Mouse (Mus musculus) C2C12 (cell line): ENCODE data around the gene 1110008L16Rik. TPM values are rescaled to one million over a fixed set of nuclear protein-coding genes. Genes with fewer than 3 reads are reported as not detected.

ENCODE experiments used
- H3K27me3 ChIP-seq: one replicate; pipeline ENCODE4 v1.6.1; 2011; ENCODE audit not compliant: control insufficient read depth, insufficient read depth, insufficient read length
- H3K36me3 ChIP-seq: one replicate; pipeline ENCODE4 v1.6.1; 2011; ENCODE audit not compliant: control insufficient read depth, insufficient read depth
- H3K4me3 ChIP-seq: one replicate; pipeline ENCODE4 v1.5.1; 2011; ENCODE audit warnings: mild to moderate bottlenecking, control low read depth; ENCODE audit not compliant: poor library complexity, insufficient read depth, severe bottlenecking
- H3K79me2 ChIP-seq: one replicate; pipeline ENCODE4 v1.6.1; 2011; ENCODE audit not compliant: control insufficient read depth, insufficient read depth
- H3K79me3 ChIP-seq: one replicate; pipeline ENCODE4 v1.6.1; 2011; ENCODE audit warnings: low read depth, control low read depth
- H3ac ChIP-seq: one replicate; pipeline ENCODE3; 2011; ENCODE audit warnings: low read depth; ENCODE audit not compliant: control insufficient read depth, insufficient read length
- CEBPB ChIP-seq: IDR thresholded peaks from one replicate; pipeline ENCODE4 v1.6.1; 2011; ENCODE audit warnings: low read depth, mild to moderate bottlenecking, control low read depth, moderate library complexity
- CTCF ChIP-seq: IDR thresholded peaks from one replicate; pipeline ENCODE4 v1.5.1; 2011; ENCODE audit not compliant: control insufficient read depth, insufficient read depth, insufficient read length
- FOSL1 ChIP-seq: IDR thresholded peaks from one replicate; pipeline ENCODE4 v1.8.0; 2011; ENCODE audit warnings: mild to moderate bottlenecking, low read length; ENCODE audit not compliant: poor library complexity, insufficient read depth, severe bottlenecking
- MAX ChIP-seq: IDR thresholded peaks from one replicate; pipeline ENCODE4 v1.6.1; 2011; ENCODE audit warnings: mild to moderate bottlenecking, control low read depth
- MYOD1 ChIP-seq: IDR thresholded peaks from one replicate; pipeline ENCODE4 v1.6.1; 2011; ENCODE audit warnings: low read depth; ENCODE audit not compliant: control insufficient read depth, insufficient read length
- MYOG ChIP-seq: IDR thresholded peaks from one replicate; pipeline ENCODE4 v1.6.1; 2011; ENCODE audit not compliant: control insufficient read depth, insufficient read length; ENCODE audit errors: extremely low read depth
- USF1 ChIP-seq: IDR thresholded peaks from one replicate; pipeline ENCODE4 v1.6.1; 2011; ENCODE audit warnings: low read depth, mild to moderate bottlenecking, control low read depth, moderate library complexity
- polyA plus RNA-seq: library from polyadenylated mRNA; unstranded; fragments of >200 nt; fragmentation: generic; extraction: Trizol; gene quantifications from one replicate; pipeline ENCODE4 v1.2.1, GENCODE M21; 2012; ENCODE audit warnings: missing spikeins

The 1110008L16Rik gene
- polyA plus RNA-seq, 1 experiment = 7.6 TPM

- TF ChIP-seq MAX = no peak
- TF ChIP-seq MYOD1 = no peak
- TF ChIP-seq CTCF = no peak
- TF ChIP-seq FOSL1 = no peak
- TF ChIP-seq MYOG = no peak
- no peak for TF ChIP-seq USF1
- no peak for TF ChIP-seq CEBPB
Measured at GRCm38 (mm10) chr12:55353423-55353822, 54.0 kb downstream of the 1110008L16Rik start.

GRCm38 (mm10) chr12:55354904-55355303 lies 55.5 kb downstream of the 1110008L16Rik start:
- TF ChIP-seq MYOD1 (no peak), MAX (no peak), MYOG (no peak), CTCF (peak; percentile 16), USF1 (no peak)
- no peaks in the 10 kb centered on the region for H3K79me2 ChIP-seq
- H3K36me3 ChIP-seq = no peaks in the 10 kb centered on the region
- no peaks in the 10 kb centered on the region for H3K79me3 ChIP-seq
- no peak overlapping the region for H3K4me3 ChIP-seq
- H3K27me3 ChIP-seq = no peaks in the 10 kb centered on the region
- no peak overlapping the region for H3ac ChIP-seq

More at GRCm38 (mm10) chr12:55353423-55353822, 54.0 kb downstream of the 1110008L16Rik start:
- Histone ChIP-seq H3K79me3 (no peaks in the 10 kb centered on the region), H3K27me3 (no peaks in the 10 kb centered on the region), H3K79me2 (no peaks in the 10 kb centered on the region), H3K4me3 (no peak overlapping the region), H3ac (no peak overlapping the region), H3K36me3 (no peaks in the 10 kb centered on the region)

- Histone ChIP-seq H3K4me3 (no peak overlapping the region), H3K27me3 (no peaks in the 10 kb centered on the region), H3K36me3 (no peaks in the 10 kb centered on the region), H3K79me2 (no peaks in the 10 kb centered on the region), H3ac (no peak overlapping the region), H3K79me3 (no peaks in the 10 kb centered on the region)
- TF ChIP-seq FOSL1 = no peak
- TF ChIP-seq CEBPB = no peak
- no peak for TF ChIP-seq USF1
- no peak for TF ChIP-seq MYOD1
Measured at GRCm38 (mm10) chr12:55357303-55357702, 57.9 kb downstream of the 1110008L16Rik start.

- H3K36me3 ChIP-seq = no peaks in the 10 kb centered on the region
Measured at GRCm38 (mm10) chr12:55360929-55361328, 61.6 kb downstream of the 1110008L16Rik start.

GRCm38 (mm10) chr12:55365083-55365482 lies 65.7 kb downstream of the 1110008L16Rik start:
- no peaks in the 10 kb centered on the region for H3K27me3 ChIP-seq
- H3K79me3 ChIP-seq = no peaks in the 10 kb centered on the region
- no peak overlapping the region for H3K4me3 ChIP-seq
- H3K79me2 ChIP-seq = no peaks in the 10 kb centered on the region
- H3ac ChIP-seq = no peak overlapping the region
- no peak for TF ChIP-seq CEBPB
- TF ChIP-seq USF1 = no peak
- no peak for TF ChIP-seq MAX
- no peak for TF ChIP-seq MYOD1
- TF ChIP-seq FOSL1 = no peak
- no peak for TF ChIP-seq MYOG
- TF ChIP-seq CTCF = no peak
- no peaks in the 10 kb centered on the region for H3K36me3 ChIP-seq

More at GRCm38 (mm10) chr12:55360929-55361328, 61.6 kb downstream of the 1110008L16Rik start:
- Histone ChIP-seq H3K27me3 (no peaks in the 10 kb centered on the region), H3K79me3 (no peaks in the 10 kb centered on the region), H3K4me3 (no peak overlapping the region), H3ac (no peak overlapping the region), H3K79me2 (no peaks in the 10 kb centered on the region)
- TF ChIP-seq MAX = no peak
- no peak for TF ChIP-seq FOSL1
- TF ChIP-seq MYOG = no peak
- no peak for TF ChIP-seq CTCF
- no peak for TF ChIP-seq CEBPB
- TF ChIP-seq MYOD1 = no peak
- TF ChIP-seq USF1 = no peak

GRCm38 (mm10) chr12:55372424-55373055 lies 73.2 kb downstream of the 1110008L16Rik start:
- H3K79me3 ChIP-seq = no peaks in the 10 kb centered on the region
- no peak overlapping the region for H3ac ChIP-seq
- H3K4me3 ChIP-seq = no peak overlapping the region
- no peaks in the 10 kb centered on the region for H3K79me2 ChIP-seq
- H3K27me3 ChIP-seq = no peaks in the 10 kb centered on the region
- TF ChIP-seq FOSL1 = no peak
- no peak for TF ChIP-seq CEBPB
- TF ChIP-seq MYOD1 = no peak
- TF ChIP-seq USF1 = no peak
- TF ChIP-seq MYOG = no peak
- no peak for TF ChIP-seq CTCF
- TF ChIP-seq MAX = no peak
- H3K36me3 ChIP-seq = no peaks in the 10 kb centered on the region
